Mouse (Mus musculus): Measurements from ENCODE around the gene Pycr2.

Gene Pycr2

DNA sequence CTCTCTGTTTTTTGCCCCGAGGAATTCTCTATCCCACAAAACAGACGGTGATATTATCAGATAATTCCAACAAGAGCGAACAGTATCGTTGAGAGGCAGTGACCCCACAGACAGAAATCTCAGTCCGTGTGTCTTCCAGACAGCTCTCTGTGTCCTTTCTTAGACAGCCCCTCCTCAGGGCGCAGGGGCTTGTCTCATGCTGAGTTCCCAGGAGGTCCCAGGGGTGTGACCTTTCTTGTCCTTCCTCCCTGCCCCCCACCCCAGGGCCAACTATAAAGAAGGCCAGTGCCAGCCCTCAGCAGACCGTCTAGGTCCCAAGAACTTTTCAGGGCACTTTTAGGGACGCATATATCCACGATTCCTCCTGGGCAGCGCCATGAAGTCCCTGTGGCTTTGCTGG, 11.3 kb upstream of the Pycr2 start, which contains the start of gene Lefty2:
Lefty2 (plus strand) TSS at position 301 of the 400 bp plus-strand sequence.
- TF ChIP-seq GATA4 (IDR thresholded peaks at IDR 0.05; ENCODE audit: insufficient replicate concordance, low read length), result no peak

DNA sequence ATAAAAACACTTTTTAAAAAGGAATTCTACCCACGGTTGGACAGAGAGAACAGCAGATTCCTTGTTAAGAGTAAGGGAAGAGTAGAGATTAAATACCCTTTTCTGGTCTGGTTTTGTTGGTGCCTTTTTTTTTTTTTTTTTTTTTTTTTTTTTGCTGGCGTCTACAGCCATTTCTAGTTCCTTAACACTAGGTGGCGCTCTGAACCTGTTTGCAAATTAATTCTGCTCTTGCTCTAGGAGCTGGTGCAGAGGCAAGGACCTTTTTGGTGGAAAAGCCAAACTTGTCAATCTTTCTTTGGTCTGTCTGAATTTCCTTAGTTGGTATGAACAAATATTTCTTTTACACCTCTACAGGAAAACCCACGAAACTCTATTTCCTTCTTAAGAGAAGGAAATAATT, 3.0 kb upstream of the Pycr2 start:
- no peak for TF ChIP-seq GATA4 (IDR thresholded peaks at IDR 0.05; ENCODE audit: insufficient replicate concordance, low read length)

DNA sequence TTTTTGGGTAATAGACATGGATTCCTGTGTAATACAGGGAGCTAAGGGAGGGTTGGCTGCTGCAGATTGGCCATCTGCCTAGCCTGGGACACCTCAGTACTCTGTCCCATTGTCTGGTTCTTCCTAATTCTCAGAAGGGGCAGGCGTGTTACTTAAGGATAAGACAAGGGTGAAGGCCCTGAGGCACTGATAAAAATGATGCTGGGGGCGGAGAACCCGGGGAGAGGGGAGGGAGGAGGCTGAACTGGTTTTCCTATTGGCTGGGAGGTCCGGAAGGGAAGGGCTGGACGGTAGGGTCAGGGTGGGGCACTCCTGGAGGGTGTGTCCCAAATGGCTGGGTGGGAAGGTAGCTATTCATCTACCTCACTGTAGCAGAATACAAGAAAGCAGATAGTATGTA, 1.2 kb upstream of the Pycr2 start:
- no peak for TF ChIP-seq GATA4 (IDR thresholded peaks at IDR 0.05; ENCODE audit: insufficient replicate concordance, low read length)

DNA sequence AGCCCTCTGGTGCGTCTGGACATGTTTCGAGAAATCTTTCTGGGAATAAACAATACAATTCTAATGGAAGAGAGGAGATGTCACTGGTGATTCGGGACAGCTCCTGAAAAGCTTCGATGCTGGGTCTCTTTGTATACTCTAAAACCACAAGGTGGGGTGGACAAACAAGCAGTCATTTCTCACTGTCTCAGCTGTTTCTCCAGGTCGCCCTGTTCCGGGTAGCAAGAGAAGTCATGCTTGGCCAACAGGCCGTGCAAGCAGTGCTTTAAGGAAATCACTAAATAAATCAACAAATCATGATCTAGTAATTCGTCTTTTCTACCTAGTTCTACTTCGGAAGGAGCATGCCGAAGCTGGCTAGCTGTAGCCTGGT, 441 bp upstream of the Pycr2 start:
- no peak for TF ChIP-seq GATA4 (IDR thresholded peaks at IDR 0.05; ENCODE audit: insufficient replicate concordance, low read length)

DNA sequence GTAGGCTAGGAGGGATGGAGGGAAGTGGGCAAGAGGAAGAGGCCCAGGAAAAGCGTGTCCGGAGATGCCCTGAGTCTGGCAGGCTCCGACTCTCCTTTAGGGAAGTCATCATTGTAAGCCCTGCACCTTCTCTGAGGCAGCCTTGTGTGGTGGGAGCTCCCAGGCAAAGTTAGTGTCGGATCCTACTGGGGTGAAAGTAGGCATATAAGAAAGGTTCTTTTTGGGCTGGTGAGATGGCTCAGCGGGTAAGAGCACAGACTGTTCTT, 655 bp downstream of the Pycr2 start:
- no peak for TF ChIP-seq GATA4 (IDR thresholded peaks at IDR 0.05; ENCODE audit: insufficient replicate concordance, low read length)

DNA sequence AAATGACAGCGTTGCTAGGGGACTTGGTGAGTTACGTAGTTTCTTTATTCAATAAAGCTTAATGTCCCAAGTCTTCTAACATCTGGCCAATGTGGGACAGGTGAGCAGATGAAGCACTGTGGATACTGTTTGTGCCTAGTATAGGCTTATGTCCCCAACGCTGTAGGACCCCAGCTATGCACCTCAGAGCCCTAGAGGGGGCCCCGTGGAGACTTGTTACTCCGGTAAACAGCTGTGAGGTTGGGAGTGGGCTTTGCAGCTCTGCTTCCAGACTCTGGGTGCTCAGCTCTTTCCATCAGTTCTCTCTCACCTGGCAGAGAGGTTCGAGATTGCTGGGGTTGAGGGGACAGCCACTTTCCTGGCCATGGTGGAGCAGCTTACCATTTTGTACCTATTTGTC, 1.2 kb downstream of the Pycr2 start:
- TF ChIP-seq GATA4 (IDR thresholded peaks at IDR 0.05; ENCODE audit: insufficient replicate concordance, low read length), result no peak

DNA sequence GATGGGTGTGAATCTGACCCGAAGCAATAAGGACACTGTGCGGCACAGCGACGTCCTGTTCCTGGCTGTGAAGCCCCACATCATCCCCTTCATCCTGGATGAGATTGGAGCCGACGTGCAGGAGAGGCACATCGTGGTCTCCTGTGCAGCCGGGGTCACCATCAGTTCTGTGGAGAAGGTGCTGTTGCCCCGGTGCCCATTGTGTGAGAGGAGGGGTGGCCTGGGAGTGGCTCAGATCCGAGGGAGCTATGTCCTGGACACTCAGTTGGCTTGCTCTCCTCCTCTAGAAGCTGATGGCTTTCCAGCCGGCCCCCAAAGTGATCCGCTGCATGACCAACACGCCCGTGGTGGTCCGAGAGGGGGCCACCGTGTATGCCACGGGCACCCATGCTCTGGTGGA, 1.8 kb downstream of the Pycr2 start:
- TF ChIP-seq GATA4 (IDR thresholded peaks at IDR 0.05; ENCODE audit: insufficient replicate concordance, low read length), result no peak

DNA sequence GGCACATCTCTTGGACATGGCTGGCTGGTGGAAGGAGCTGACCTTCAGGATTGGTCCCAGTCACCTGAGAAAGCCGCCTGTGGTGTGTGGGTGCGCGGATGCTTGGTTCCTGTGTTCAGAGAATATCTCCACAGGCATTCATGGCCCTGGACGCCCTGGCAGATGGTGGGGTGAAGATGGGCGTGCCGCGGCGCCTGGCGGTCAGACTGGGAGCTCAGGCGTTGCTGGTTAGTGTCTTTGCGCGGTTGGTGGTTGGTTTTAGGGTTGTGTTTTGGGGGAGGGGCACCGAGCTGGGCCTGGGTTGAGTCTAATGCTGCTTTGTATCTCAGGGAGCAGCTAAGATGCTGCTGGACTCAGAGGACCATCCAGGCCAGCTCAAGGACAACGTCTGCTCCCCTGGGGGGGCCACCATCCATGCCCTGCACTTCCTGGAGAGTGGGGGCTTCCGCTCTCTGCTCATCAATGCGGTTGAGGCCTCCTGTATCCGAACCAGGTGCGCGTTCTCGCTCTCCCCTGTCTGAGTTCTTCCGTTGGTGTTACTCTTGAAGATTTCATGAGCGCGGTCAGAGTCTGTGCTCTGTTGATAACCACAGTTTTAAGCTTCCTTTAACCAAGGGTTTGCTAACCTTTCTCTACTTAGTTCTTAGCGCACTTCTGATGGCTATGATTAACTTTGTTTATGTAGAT, 2.5 kb downstream of the Pycr2 start:
- no peak for TF ChIP-seq GATA4 (IDR thresholded peaks at IDR 0.05; ENCODE audit: insufficient replicate concordance, low read length)

DNA sequence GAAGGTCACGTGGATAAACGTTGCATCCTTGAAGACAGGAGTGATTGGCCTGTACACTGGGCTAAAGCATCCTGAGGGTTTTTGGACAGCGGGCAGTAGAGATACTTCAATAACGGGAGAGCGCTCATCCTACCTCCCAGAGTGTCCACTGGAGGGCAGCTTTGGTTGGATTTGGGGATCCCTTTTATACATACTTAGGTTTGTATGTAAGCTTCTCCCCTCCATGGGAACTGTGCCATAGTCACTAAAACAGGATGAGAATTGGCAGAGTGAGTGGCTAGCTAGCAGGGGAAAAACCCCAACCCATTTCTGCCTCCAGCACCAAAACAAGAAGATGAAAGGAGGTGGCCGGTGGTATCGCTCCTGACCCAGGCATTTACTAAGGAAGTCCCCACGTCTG, 7.0 kb downstream of the Pycr2 start:
- no peak for TF ChIP-seq GATA4 (IDR thresholded peaks at IDR 0.05; ENCODE audit: insufficient replicate concordance, low read length)

DNA sequence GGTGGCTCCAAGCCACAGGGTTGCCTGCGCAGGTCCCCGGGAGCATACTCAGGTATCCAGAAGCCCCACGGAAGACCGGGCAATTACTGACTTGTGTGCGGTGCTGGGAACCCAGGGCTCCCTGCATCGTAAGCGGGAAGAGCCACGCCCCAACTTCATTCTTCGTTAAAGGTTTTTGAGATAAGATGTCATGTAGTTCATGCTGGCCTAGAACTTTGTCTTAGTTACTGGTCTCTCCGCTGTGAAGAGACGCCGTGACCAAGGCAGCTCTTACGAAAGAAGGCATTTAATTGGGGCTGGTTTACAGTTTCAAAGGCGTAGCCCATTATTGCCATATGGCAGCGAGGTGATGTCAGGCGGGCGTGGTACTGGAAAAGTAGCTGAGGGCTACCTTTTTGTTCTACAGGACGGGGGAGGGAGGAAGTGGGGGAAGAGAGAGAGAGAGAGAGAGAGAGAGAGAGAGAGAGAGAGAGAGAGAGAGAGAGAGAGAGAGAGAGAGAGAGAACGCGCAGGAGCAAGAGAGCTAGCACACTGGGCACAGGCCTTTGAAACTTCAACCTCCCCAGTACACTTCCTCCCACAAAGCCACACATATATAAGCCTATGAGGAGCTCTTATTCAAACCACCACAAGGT, 7.7 kb downstream of the Pycr2 start:
- no peak for TF ChIP-seq GATA4 (IDR thresholded peaks at IDR 0.05; ENCODE audit: insufficient replicate concordance, low read length)

DNA sequence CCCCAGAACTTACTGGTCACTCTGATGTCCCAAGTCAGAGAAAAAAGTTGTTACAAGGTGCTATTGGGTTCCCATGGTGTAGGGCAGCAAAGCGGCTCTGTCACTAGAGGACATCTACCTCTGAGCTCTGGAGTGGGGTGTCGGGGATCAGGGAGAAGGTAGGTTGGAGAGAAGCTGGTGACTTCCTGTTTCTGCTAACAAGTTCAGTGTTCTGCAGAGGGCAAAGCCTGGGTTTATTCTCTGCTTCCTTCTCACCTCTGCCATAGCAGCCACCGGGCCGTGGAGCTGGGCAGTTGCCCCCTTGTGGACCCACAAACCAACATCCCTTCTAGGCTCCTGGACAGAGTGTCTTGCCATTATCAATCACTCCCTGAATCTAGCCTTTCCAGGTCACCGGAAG, 8.7 kb downstream of the Pycr2 start:
- TF ChIP-seq GATA4 (IDR thresholded peaks at IDR 0.05; ENCODE audit: insufficient replicate concordance, low read length), result no peak

DNA sequence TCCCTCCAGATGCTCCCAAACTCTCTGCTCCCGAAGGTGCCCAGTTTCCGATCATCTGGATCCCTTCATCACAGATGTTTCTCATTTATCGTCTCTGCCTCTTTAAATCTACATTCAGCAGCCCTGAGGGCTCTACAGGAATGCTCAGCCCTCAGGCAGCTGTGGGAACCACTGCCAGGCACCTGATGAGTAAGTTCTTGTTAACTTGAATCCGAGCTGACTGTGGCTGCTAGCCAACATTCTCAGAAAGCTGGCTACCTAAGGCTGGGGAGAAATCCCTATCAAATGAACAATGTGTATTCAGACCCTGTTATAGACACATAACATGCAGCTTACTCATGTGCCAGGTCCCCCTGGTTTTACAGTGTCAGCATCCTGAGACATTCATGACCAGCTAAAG, 9.7 kb downstream of the Pycr2 start:
- no peak for TF ChIP-seq GATA4 (IDR thresholded peaks at IDR 0.05; ENCODE audit: insufficient replicate concordance, low read length)

DNA sequence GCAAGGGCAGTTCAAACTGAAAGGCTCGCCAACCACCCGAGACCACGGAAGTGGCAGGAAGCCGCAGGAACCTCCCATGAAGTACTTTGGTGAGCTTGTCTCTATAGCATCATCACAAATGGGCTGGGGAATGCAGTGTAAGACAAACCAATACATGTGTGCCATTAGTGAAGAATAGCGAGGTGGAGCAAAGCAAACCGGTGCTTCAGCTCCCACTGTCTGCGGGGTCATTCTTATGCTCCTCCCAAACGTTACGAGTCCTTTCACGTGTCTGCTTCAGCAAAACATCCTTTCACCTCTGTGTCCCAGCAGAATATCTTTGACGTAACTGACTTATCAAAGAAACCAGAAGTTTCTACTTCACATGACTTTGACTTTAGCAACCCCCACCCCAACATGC, 12.3 kb downstream of the Pycr2 start:
- no peak for TF ChIP-seq GATA4 (IDR thresholded peaks at IDR 0.05; ENCODE audit: insufficient replicate concordance, low read length)

DNA sequence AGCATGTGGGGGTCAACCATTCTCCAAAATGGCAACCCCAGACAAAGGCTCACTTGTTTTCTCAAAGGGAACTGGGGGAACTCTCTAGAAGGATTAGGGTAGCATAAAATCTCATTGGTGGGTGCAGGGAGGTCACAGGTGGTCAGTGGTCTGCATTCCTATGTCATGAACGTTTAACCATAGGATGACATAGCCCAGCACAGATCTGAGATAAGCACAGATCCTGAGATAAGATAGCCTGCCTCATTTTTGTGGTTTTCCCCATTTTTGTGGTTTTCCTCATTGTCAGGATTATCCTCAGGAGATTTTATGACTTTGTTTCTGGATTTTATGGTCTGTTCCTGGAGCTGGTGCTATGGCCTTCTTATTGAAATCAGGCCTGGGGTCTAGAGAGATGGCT, 13.0 kb downstream of the Pycr2 start:
- TF ChIP-seq GATA4 (IDR thresholded peaks at IDR 0.05; ENCODE audit: insufficient replicate concordance, low read length), result no peak

DNA sequence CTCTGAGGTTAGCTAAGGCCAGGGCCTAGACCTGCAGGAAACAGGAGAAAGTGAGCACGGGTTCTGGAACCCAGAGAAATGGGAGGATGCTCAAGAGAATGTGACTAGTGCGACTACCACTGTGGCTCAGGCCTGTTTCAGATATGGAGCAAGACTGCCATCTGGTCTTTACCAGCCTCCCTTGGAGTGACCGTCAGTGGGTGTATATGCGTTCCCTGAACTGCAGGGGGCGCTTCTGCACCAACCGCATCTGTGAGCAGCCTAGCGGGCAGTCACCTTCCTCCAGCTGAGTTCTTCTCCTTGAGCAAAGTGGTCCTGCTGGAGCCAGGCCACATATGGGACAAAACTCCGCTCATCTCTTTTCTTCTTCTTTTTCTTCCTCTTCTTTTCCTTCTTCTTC, 15.6 kb downstream of the Pycr2 start:
- TF ChIP-seq GATA4 (IDR thresholded peaks at IDR 0.05; ENCODE audit: insufficient replicate concordance, low read length), result no peak

DNA sequence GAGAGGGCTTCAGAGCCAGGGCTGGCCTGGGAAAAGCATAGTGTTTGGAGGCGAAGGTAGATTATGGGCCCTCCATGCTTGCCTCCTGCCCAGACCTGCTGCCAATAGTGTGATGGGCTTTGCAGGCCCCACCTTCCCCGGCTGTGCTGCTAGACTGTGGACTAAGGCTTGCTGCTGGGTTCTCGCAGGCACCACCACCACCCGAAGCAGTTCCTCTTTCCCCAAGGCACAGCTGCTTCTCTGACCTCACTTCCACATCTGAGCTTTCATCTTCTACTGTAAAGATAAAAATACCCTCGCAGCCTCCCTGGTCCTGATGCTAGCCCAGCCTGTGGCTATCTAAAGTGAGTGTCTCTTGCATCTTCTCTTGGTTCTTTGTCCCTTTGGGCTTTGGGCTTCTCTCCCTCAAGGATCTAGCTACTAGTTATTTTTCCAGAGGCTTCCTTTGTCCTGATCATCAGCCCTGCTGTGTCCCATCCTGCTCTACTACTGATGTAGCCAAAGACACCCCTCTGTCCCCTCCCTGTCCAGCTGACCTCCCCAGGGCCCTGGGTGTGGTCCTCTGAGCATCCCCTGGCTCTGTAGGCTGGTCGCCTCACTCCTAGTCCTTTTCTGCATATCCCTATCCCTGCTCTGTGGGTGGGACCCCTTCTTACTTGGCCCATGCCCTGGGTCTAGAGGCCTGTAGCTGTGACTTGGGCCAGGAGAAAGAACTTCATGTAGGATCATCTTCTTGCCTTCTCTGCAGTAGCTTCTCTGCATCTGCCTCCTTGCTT, 18.4 kb downstream of the Pycr2 start:
- no peak for TF ChIP-seq GATA4 (IDR thresholded peaks at IDR 0.05; ENCODE audit: insufficient replicate concordance, low read length)
